Mouse (Mus musculus) adrenal gland, adult 8-10 months (tissue): ENCODE results near the gene Rhpn2. TPM values are rescaled to one million over a fixed set of nuclear protein-coding genes. Genes with fewer than 3 reads are reported as not detected.

Experiments
- DNase-seq: peaks from one replicate; pipeline ENCODE4 v3.0.0; 2022
- total RNA-seq, 4 experiments: library from RNA; stranded (reverse); gene quantifications; 2 replicates each; pipeline ENCODE4 v1.2.4; 2022

The Rhpn2 gene
- total RNA-seq, 4 experiments from 2014 or later: 1.9 to 3.3 (median 2.9) TPM

GRCm38 (mm10) chr7:35349022-35349421, 15.1 kb downstream of the Rhpn2 start:
- peak; percentile 50 for DNase-seq

- DNase-seq: no peak
These were observed 16.1 kb downstream of the Rhpn2 start for GRCm38 (mm10) chr7:35349886-35350684.

- DNase-seq: no peak
These were observed 17.2 kb downstream of the Rhpn2 start for GRCm38 (mm10) chr7:35351155-35351554.

- DNase-seq: no peak
These were observed 19.3 kb downstream of the Rhpn2 start for GRCm38 (mm10) chr7:35353306-35353705.

- DNase-seq: no peak
These were observed 21.4 kb downstream of the Rhpn2 start for GRCm38 (mm10) chr7:35355303-35355872.

- no peak for DNase-seq
These were observed 23.7 kb downstream of the Rhpn2 start for GRCm38 (mm10) chr7:35357621-35358020.

GRCm38 (mm10) chr7:35362253-35362652, 28.3 kb downstream of the Rhpn2 start:
- DNase-seq: no peak

GRCm38 (mm10) chr7:35362868-35363267, 28.9 kb downstream of the Rhpn2 start:
- no peak for DNase-seq

GRCm38 (mm10) chr7:35365161-35365910, 31.4 kb downstream of the Rhpn2 start:
- no peak for DNase-seq

GRCm38 (mm10) chr7:35371096-35371495, 37.1 kb downstream of the Rhpn2 start:
- no peak for DNase-seq

GRCm38 (mm10) chr7:35372483-35373017, 38.6 kb downstream of the Rhpn2 start:
- DNase-seq: no peak

- no peak for DNase-seq
These were observed 39.4 kb downstream of the Rhpn2 start for GRCm38 (mm10) chr7:35373146-35373989.

- DNase-seq: no peak
These were observed 40.3 kb downstream of the Rhpn2 start for GRCm38 (mm10) chr7:35374265-35374664.

- no peak for DNase-seq
These were observed 42.7 kb downstream of the Rhpn2 start for GRCm38 (mm10) chr7:35376623-35377022.

GRCm38 (mm10) chr7:35379492-35380119, 45.6 kb downstream of the Rhpn2 start:
- DNase-seq: no peak

GRCm38 (mm10) chr7:35380351-35380750, 46.4 kb downstream of the Rhpn2 start:
- no peak for DNase-seq

GRCm38 (mm10) chr7:35381861-35382260, 47.9 kb downstream of the Rhpn2 start:
- no peak for DNase-seq

GRCm38 (mm10) chr7:35382706-35383353, 48.9 kb downstream of the Rhpn2 start:
- no peak for DNase-seq

- no peak for DNase-seq
These were observed 52.6 kb downstream of the Rhpn2 start for GRCm38 (mm10) chr7:35386525-35386952.

GRCm38 (mm10) chr7:35388694-35389093, 54.7 kb downstream of the Rhpn2 start:
- DNase-seq: no peak

GRCm38 (mm10) chr7:35392935-35393334, 59.0 kb downstream of the Rhpn2 start:
- DNase-seq: no peak
